Mouse (Mus musculus): ENCODE measurements around the gene Slc44a5. TPM values are rescaled to one million over a fixed set of nuclear protein-coding genes. Genes with fewer than 3 reads are reported as not detected.

Gene Slc44a5
- polyA plus RNA-seq (2012; fragmentation: generic; extraction: Trizol): under 1 TPM in 1 of 2 experiments, not detected in 1; 0.02 TPM

DNA sequence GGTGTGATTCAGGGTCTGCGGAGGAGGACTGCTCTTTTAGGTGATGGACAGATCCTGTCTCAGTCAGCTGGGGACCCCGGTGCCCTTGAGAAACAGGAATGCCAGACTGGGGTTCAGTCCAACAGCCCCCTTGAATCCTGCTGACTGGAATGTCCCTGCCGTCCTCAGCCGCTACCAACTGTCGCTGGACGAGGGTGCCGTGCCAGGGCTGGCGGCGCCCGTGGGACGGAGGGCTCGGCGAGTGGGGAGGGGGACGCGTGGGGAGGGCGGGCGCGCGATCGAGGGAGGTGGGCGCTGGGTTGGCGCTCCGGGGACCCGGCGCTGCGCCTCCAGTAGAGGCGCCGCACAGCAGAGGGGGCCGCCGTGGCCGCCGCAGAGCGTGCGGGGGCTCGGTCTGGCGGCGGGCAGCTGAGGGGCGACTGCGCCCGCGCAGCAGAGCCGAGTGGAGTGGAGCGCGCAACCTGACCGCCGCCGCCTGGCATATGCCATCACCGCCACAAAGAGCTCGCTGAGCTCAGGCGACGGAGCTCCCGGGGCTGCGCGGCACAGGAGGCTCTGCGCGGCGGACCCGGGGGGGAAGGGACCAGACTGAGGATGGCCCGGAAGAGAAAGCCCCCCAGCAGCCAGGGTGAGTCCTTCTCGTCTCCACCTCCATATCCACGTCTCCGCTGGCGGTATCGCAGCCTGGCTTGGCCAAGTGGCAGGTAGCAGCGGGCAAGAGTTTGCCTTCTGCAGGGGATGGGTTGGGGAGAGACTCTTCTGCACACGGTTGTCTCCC is at the start of gene Slc44a5:
Gene Slc44a5 (plus strand): TSS at position 266 of the 778 bp plus-strand sequence.

DNA sequence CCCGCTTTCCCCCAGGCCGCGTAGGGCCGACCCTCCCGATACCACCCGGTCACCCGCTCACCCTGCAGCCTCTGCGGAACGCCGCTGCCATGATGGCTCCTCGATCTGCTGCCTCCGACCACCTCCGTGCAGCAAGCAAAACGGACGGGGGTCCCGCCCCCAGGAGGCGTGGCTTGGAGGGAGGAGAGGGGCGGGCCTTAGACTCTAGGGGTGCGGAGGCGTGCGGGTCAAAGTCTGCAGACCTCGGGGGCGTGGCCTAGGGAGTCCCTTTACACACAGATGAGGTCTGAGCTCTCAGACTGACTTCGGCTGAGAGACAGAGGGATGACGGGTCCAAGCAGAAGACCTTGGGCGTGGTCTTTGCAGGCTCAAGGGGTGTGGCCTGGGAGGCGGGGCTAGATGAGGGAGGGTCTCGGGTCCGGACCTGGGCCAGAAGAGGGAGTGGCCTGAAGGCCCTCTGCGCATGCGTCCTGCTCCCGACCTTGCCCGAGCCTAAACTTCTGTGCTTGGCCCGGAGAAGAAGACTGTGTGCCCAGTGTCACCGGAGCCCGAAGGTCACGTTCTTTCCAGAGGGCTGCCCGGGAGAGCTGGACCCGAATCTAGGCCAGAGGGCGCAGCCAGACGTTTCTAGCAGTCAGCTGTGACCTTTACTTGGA is 28.8 kb upstream of the Slc44a5 start, which contains the start of gene Acadm:
Gene Acadm (minus strand): TSS at position 298 of the 656 bp plus-strand sequence.

Other genes starting within 250 kb of the Slc44a5 start
- not detected for gene St6galnac3, start 248.3 kb upstream of the Slc44a5 start, polyA plus RNA-seq (2012; fragmentation: generic; extraction: Trizol)
- not detected for gene Asb17, start 129.2 kb upstream of the Slc44a5 start, polyA plus RNA-seq (2012; fragmentation: generic; extraction: Trizol)
- gene Msh4, start 67.3 kb upstream of the Slc44a5 start, polyA plus RNA-seq (2012; fragmentation: generic; extraction: Trizol): under 1 TPM in 1 of 2 experiments, not detected in 1; 0.02 TPM
- gene Rabggtb, start 60.4 kb upstream of the Slc44a5 start, polyA plus RNA-seq (2012; fragmentation: generic; extraction: Trizol): 10 to 100 TPM in 1 of 2 experiments, 1 to 10 TPM in 1; 6.4 to 49.8 TPM
- 10 to 100 TPM in 1 of 2 experiments, 1 to 10 TPM in 1; 4.8 to 94.6 TPM for gene Acadm, start 28.8 kb upstream of the Slc44a5 start, polyA plus RNA-seq (2012; fragmentation: generic; extraction: Trizol)